Mouse (Mus musculus) CH12.LX (cell line): ENCODE results near the gene Nes. TPM values are rescaled to one million over a fixed set of nuclear protein-coding genes. Genes with fewer than 3 reads are reported as not detected.

ENCODE experiments used
- DNase-seq: peaks from one replicate; pipeline ENCODE4 v3.0.0-alpha.2; 2013; ENCODE audit errors: extremely low read depth
- H3K27ac ChIP-seq: 2 replicates; pipeline ENCODE4 v1.5.1; 2012; ENCODE audit warnings: low read depth, mild to moderate bottlenecking, control low read depth, moderate library complexity; ENCODE audit not compliant: insufficient read depth
- H3K27me3 ChIP-seq: replicated peaks from 2 replicates; pipeline ENCODE3; 2012; ENCODE audit warnings: inconsistent platforms
- H3K36me3 ChIP-seq, 2 experiments: replicated peaks in 1 of 2; 2 replicates each; pipeline versions ENCODE3 to v1.6.1; 2012; ENCODE audit warnings: inconsistent platforms in 1 of 2, low read length in 1 of 2, mild to moderate bottlenecking in 1 of 2, mixed read lengths in 1 of 2, moderate library complexity in 1 of 2; ENCODE audit not compliant: control insufficient read depth in 1 of 2, insufficient read depth in 1 of 2
- H3K4me1 ChIP-seq, 2 experiments: 2 replicates each; pipeline ENCODE4 v1.6.1; 2012; ENCODE audit warnings: inconsistent platforms in 1 of 2, moderate library complexity in 1 of 2; ENCODE audit not compliant: insufficient read depth in 2 of 2, control insufficient read depth in 1 of 2
- H3K4me2 ChIP-seq: 2 replicates; pipeline ENCODE4 v1.6.1; 2012; ENCODE audit warnings: low read depth, mild to moderate bottlenecking, control low read depth; ENCODE audit not compliant: poor library complexity, insufficient read depth, severe bottlenecking
- H3K4me3 ChIP-seq, 3 experiments: fragments of 150-350 bp in 1 of 3; sonication (generic) in 1 of 3; replicated peaks in 1 of 3; 2 replicates each; pipeline versions ENCODE3 to v1.5.1; 2011 to 2012; ENCODE audit warnings: low read depth in 2 of 3, low read length in 2 of 3, mild to moderate bottlenecking in 2 of 3, moderate library complexity in 2 of 3, control low read depth in 1 of 3, improper control_type of control experiment in 1 of 3, inconsistent platforms in 1 of 3, mixed read lengths in 1 of 3; ENCODE audit not compliant: poor library complexity in 1 of 3
- H3K79me2 ChIP-seq: replicated peaks from 2 replicates; pipeline ENCODE4 v1.6.1; 2012; ENCODE audit warnings: mild to moderate bottlenecking, moderate library complexity; ENCODE audit not compliant: control insufficient read depth, poor library complexity, insufficient read depth, severe bottlenecking; ENCODE audit errors: extremely low read depth
- H3K9ac ChIP-seq: 2 replicates; pipeline ENCODE4 v1.6.1; 2012; ENCODE audit warnings: low read depth, mild to moderate bottlenecking, control low read depth, moderate library complexity; ENCODE audit not compliant: insufficient read depth
- H3K9me3 ChIP-seq: replicated peaks from 2 replicates; pipeline ENCODE3; 2012; ENCODE audit warnings: low read length, inconsistent platforms, mixed read lengths
- BHLHE40 ChIP-seq: IDR thresholded peaks from 2 replicates; pipeline ENCODE4 v1.6.1; 2011; ENCODE audit warnings: mild to moderate bottlenecking, low read depth, low read length, improper control_type of control experiment
- CTCF ChIP-seq, 2 experiments: IDR thresholded peaks in 1 of 2; conservative IDR thresholded peaks in 1 of 2; 2 replicates each; pipeline ENCODE4 v1.5.1; 2011 to 2012; ENCODE audit warnings: low read depth in 2 of 2, low read length in 2 of 2, improper control_type of control experiment in 1 of 2, inconsistent platforms in 1 of 2, mild to moderate bottlenecking in 1 of 2, moderate library complexity in 1 of 2
- E2F4 ChIP-seq: IDR thresholded peaks from 2 replicates; pipeline ENCODE4 v1.6.1; 2011; ENCODE audit warnings: low read depth, low read length, improper control_type of control experiment; ENCODE audit not compliant: insufficient replicate concordance
- ELF1 ChIP-seq: IDR thresholded peaks from 2 replicates; pipeline ENCODE4 v1.6.1; 2014; ENCODE audit warnings: low read depth, mild to moderate bottlenecking, inconsistent platforms, low read length, improper control_type of control experiment
- EP300 ChIP-seq: IDR thresholded peaks from 2 replicates; pipeline ENCODE4 v1.6.1; 2011; ENCODE audit warnings: low read length, improper control_type of control experiment
- ETS1 ChIP-seq: conservative IDR thresholded peaks from 2 replicates; pipeline ENCODE4 v1.6.1; 2012; ENCODE audit warnings: low read depth, mild to moderate bottlenecking, inconsistent platforms, low read length, improper control_type of control experiment, moderate library complexity
- GABPA ChIP-seq: IDR thresholded peaks from 2 replicates; pipeline ENCODE4 v1.6.1; 2012; ENCODE audit warnings: low read depth, low read length, improper control_type of control experiment, inconsistent platforms; ENCODE audit not compliant: insufficient replicate concordance
- HCFC1 ChIP-seq: IDR thresholded peaks from 2 replicates; pipeline ENCODE4 v1.6.1; 2012; ENCODE audit warnings: low read depth, mild to moderate bottlenecking, inconsistent platforms, low read length, improper control_type of control experiment
- JUN ChIP-seq: IDR thresholded peaks from 2 replicates; pipeline ENCODE4 v1.6.1; 2011; ENCODE audit warnings: low read depth, mild to moderate bottlenecking, low read length, improper control_type of control experiment, moderate library complexity; ENCODE audit not compliant: insufficient read depth
- JUND ChIP-seq: conservative IDR thresholded peaks from 2 replicates; pipeline ENCODE4 v1.6.1; 2011; ENCODE audit warnings: low read depth, low read length, improper control_type of control experiment
- KAT2A ChIP-seq: IDR thresholded peaks from 2 replicates; pipeline ENCODE4 v1.6.1; 2012; ENCODE audit warnings: low read length, improper control_type of control experiment, inconsistent platforms; ENCODE audit not compliant: insufficient replicate concordance
- MAX ChIP-seq: IDR thresholded peaks from 2 replicates; pipeline ENCODE4 v1.6.1; 2011; ENCODE audit warnings: low read length, improper control_type of control experiment
- MXI1 ChIP-seq: IDR thresholded peaks from 2 replicates; pipeline ENCODE4 v1.6.1; 2011; ENCODE audit warnings: mild to moderate bottlenecking, low read depth, low read length, improper control_type of control experiment
- NELFE ChIP-seq: IDR thresholded peaks from 2 replicates; pipeline ENCODE4 v1.6.1; 2011; ENCODE audit warnings: low read depth, low read length, improper control_type of control experiment
- NRF1 ChIP-seq: IDR thresholded peaks from 2 replicates; pipeline ENCODE4 v1.6.1; 2014; ENCODE audit warnings: low read depth, mild to moderate bottlenecking, inconsistent platforms, low read length, improper control_type of control experiment, moderate library complexity
- PAX5 ChIP-seq: IDR thresholded peaks from 2 replicates; pipeline ENCODE4 v1.6.1; 2012; ENCODE audit warnings: low read length, inconsistent platforms, mixed read lengths
- POLR2A ChIP-seq: IDR thresholded peaks from 2 replicates; pipeline ENCODE4 v1.6.1; 2011; ENCODE audit warnings: low read depth, mild to moderate bottlenecking, improper control_type of control experiment, low read length
- POLR2AphosphoS2 ChIP-seq: IDR thresholded peaks from 2 replicates; pipeline ENCODE4 v1.6.1; 2011; ENCODE audit warnings: low read depth, low read length, improper control_type of control experiment
- RAD21 ChIP-seq: IDR thresholded peaks from 2 replicates; pipeline ENCODE4 v1.6.1; 2011; ENCODE audit warnings: low read depth, mild to moderate bottlenecking, low read length, improper control_type of control experiment, moderate library complexity
- RCOR1 ChIP-seq: conservative IDR thresholded peaks from 2 replicates; pipeline ENCODE4 v1.6.1; 2012; ENCODE audit warnings: low read depth, mild to moderate bottlenecking, inconsistent platforms, low read length, improper control_type of control experiment
- SIN3A ChIP-seq: IDR thresholded peaks from 2 replicates; pipeline ENCODE4 v1.6.1; 2012; ENCODE audit warnings: low read length, improper control_type of control experiment, inconsistent platforms
- TBP ChIP-seq: conservative IDR thresholded peaks from 2 replicates; pipeline ENCODE4 v1.6.1; 2011; ENCODE audit warnings: low read depth, low read length, improper control_type of control experiment
- USF1 ChIP-seq: IDR thresholded peaks from 2 replicates; pipeline ENCODE4 v1.6.1; 2014; ENCODE audit warnings: low read depth, mild to moderate bottlenecking, inconsistent platforms, low read length, improper control_type of control experiment
- ZMIZ1 ChIP-seq: IDR thresholded peaks from 2 replicates; pipeline ENCODE4 v1.6.1; 2012; ENCODE audit warnings: low read depth, mild to moderate bottlenecking, inconsistent platforms, low read length, improper control_type of control experiment
- dilution Hi-C: fragments of 300-500 bp; cut with MboI; formaldehyde crosslinking; loops from 2 replicates; pipeline ENCODE4 v1.14.3; 2020; ENCODE audit warnings: low sequenced_read_pairs; ENCODE audit not compliant: extremely low pct_unique_long_range_greater_than_20kb, extremely low pct_ligation_motif_present
- in situ Hi-C: fragments of 300-500 bp; cut with MboI; formaldehyde crosslinking; loops from 3 replicates; pipeline ENCODE4 v1.14.3; 2019; ENCODE audit warnings: low sequenced_read_pairs, low pct_ligation_motif_present, low pct_unique_long_range_greater_than_20kb, mixed read lengths
- polyA plus RNA-seq: library from polyadenylated mRNA; unstranded; fragments of >175 nt; gene quantifications from 2 replicates; pipeline ENCODE4 v1.2.1, GENCODE M21; 2012; ENCODE audit warnings: low read depth; ENCODE audit not compliant: insufficient read length
- total RNA-seq, 2 experiments: library from RNA; depleted of rRNA; stranded (reverse); fragments of 300-350 nt in 1 of 2; fragments of >200 nt in 1 of 2; gene quantifications; 2 replicates each; pipeline ENCODE4 v1.2.3; 2012 to 2014

Nes gene
- total and polyA plus RNA-seq, 3 experiments = 0.04 TPM; not detected in 1

DNA sequence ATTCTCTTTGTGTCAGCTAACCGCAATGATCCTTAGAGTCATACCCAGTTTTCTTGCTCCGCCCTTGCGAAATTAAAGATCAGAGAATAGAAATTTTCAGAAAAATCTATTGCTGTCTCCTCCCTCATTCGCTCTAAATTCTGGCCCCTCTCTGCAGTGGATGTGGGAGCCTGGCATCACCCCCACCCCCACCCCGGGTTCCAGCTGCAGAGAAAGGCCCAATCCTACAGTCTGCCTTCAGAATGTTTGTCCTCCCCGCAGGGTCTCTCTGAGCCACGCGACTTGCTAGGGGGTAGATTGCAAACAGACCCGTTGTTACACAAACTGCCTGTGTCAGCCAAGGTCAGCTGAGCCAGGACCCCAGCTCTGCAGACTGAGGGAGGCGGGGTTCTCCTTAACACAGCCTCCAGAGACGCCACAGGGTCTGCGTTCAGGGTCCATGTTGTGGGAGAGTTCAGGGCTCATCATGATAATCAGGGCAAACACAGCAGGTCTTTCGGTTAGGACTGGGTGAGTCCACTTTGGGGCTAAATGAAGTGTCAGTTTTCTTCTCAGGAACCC lies 20.8 kb upstream of the Nes start:
- in situ Hi-C loops = no loop called here
- dilution Hi-C loops = no loop called here
- H3K27ac ChIP-seq = no peak overlapping the region
- H3K36me3 ChIP-seq = peaks cover 0 to 13% of the 10 kb centered on the region in 2 experiments
- no peak for DNase-seq
- H3K27me3 ChIP-seq = no peaks in the 10 kb centered on the region
- TF ChIP-seq SIN3A (no peak), KAT2A (no peak), EP300 (no peak), POLR2AphosphoS2 (no peak), POLR2A (no peak), HCFC1 (no peak)
- no peak overlapping the region for H3K4me3 ChIP-seq
- H3K9me3 ChIP-seq = no peaks in the 10 kb centered on the region
- no peak overlapping the region for H3K9ac ChIP-seq
- no peaks in the 10 kb centered on the region for H3K4me1 ChIP-seq
- H3K79me2 ChIP-seq = no peaks in the 10 kb centered on the region
- H3K4me2 ChIP-seq = no peak overlapping the region

DNA sequence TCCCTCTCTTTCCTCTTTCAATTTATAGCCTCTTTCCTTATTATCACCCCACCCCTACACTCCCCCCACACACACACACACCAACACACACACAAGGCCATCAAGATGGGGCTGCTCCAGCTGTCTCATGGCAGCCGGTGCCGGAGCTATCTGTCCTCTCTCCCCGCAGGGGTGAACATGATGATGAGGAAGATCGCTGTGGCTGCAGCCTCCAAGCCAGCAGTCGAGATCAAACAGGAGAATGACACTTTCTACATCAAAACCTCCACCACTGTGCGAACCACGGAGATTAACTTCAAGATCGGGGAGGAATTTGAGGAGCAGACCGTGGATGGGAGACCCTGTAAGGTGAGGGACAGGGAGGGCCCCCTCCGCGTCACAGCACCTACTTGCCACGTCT lies 18.9 kb upstream of the Nes start:
- H3K4me3 ChIP-seq = no peak overlapping the region
- no peak overlapping the region for H3K27ac ChIP-seq
- H3K79me2 ChIP-seq = no peaks in the 10 kb centered on the region
- no peaks in the 10 kb centered on the region for H3K4me1 ChIP-seq
- no peak overlapping the region for H3K4me2 ChIP-seq
- no peaks in the 10 kb centered on the region for H3K36me3 ChIP-seq
- H3K27me3 ChIP-seq = peaks cover 3% of the 10 kb centered on the region
- TF ChIP-seq ETS1 (no peak), ELF1 (no peak), ZMIZ1 (no peak), JUN (no peak), RAD21 (no peak), MXI1 (no peak), POLR2AphosphoS2 (no peak)
- H3K9me3 ChIP-seq = no peaks in the 10 kb centered on the region
- no peak for DNase-seq
- H3K9ac ChIP-seq = no peak overlapping the region
- dilution Hi-C loops (no loop called here), in situ Hi-C loops (no loop called here)

DNA sequence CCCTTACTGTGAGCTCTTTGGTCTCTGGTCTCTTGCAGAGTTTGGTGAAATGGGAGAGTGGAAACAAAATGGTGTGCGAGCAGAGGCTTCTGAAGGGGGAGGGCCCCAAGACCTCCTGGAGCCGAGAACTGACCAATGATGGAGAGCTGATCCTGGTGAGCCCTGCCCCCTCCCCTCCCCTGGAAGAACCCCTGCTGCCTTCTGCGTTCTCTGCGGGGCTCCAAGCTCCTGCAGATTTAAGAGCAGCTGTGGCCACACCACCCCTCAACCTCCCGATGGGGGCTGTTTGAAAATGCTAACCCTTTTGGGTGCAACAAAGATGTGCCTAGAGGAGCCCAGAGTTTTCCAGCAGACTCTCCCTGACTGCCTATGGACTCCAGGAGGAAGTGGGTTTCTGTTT lies 18.4 kb upstream of the Nes start:
- Histone ChIP-seq H3K27ac (no peak overlapping the region), H3K9ac (no peak overlapping the region), H3K4me1 (no peaks in the 10 kb centered on the region), H3K4me2 (no peak overlapping the region), H3K36me3 (no peaks in the 10 kb centered on the region), H3K79me2 (no peaks in the 10 kb centered on the region), H3K9me3 (no peaks in the 10 kb centered on the region)
- dilution Hi-C loops = no loop called here
- in situ Hi-C loops = no loop called here
- DNase-seq = no peak
- TF ChIP-seq NELFE (no peak), NRF1 (no peak), PAX5 (no peak), JUND (no peak), CTCF (conservative IDR thresholded peaks at IDR 0.05 in 1 of 2, IDR thresholded peaks at IDR 0.05 in 1 of 2; ENCODE audit: low read depth in 2 of 2, low read length in 2 of 2) (no peak), GABPA (no peak), MAX (no peak), USF1 (no peak), ETS1 (no peak), TBP (no peak), E2F4 (no peak), BHLHE40 (no peak), RCOR1 (no peak), HCFC1 (no peak), EP300 (no peak)
- TF ChIP-seq, all 38 proteins: peak for 0
- H3K27me3 ChIP-seq = peaks cover 5% of the 10 kb centered on the region
- H3K4me3 ChIP-seq = no peak overlapping the region
